Mouse (Mus musculus) MEL (cell line): ENCODE results near the gene Pabpn1l. TPM values are rescaled to one million over a fixed set of nuclear protein-coding genes. Genes with fewer than 3 reads are reported as not detected.

ENCODE experiments used
- DNase-seq: peaks from one replicate; pipeline ENCODE4 v3.0.0; 2011; ENCODE audit warnings: low read depth, low spot score
- H3K27ac ChIP-seq: 2 replicates; pipeline ENCODE4 v1.5.1; 2012; ENCODE audit warnings: low read depth, mild to moderate bottlenecking, control low read depth, low read length, moderate library complexity; ENCODE audit not compliant: control insufficient read depth
- H3K27me3 ChIP-seq, 2 experiments: fragments of 150-350 bp in 1 of 2; sonication (generic) in 1 of 2; 2 replicates each; pipeline ENCODE4 v1.6.1; 2012; ENCODE audit warnings: low read length in 2 of 2, mild to moderate bottlenecking in 2 of 2, improper control_type of control experiment in 1 of 2, moderate library complexity in 1 of 2; ENCODE audit not compliant: insufficient read depth in 2 of 2, control insufficient read depth in 1 of 2
- H3K36me3 ChIP-seq, 2 experiments: 2 replicates each; pipeline ENCODE4 v1.6.1; 2012 to 2014; ENCODE audit warnings: low read length in 2 of 2, improper control_type of control experiment in 1 of 2, inconsistent platforms in 1 of 2, mild to moderate bottlenecking in 1 of 2; ENCODE audit not compliant: insufficient read depth in 2 of 2, control insufficient read depth in 1 of 2
- H3K4me1 ChIP-seq, 2 experiments: fragments of 150-350 bp in 1 of 2; sonication (generic) in 1 of 2; 2 replicates each; pipeline ENCODE4 v1.6.1; 2012; ENCODE audit warnings: low read length in 2 of 2, improper control_type of control experiment in 1 of 2, mild to moderate bottlenecking in 1 of 2; ENCODE audit not compliant: insufficient read depth in 2 of 2, control insufficient read depth in 1 of 2
- H3K4me3 ChIP-seq, 2 experiments: fragments of 150-350 bp in 1 of 2; sonication (generic) in 1 of 2; 2 replicates each; pipeline ENCODE4 v1.5.1; 2012; ENCODE audit warnings: low read depth in 2 of 2, low read length in 2 of 2, mild to moderate bottlenecking in 2 of 2, moderate library complexity in 2 of 2, control low read depth in 1 of 2, improper control_type of control experiment in 1 of 2; ENCODE audit not compliant: control insufficient read depth in 1 of 2, insufficient read depth in 1 of 2
- H3K79me2 ChIP-seq: 2 replicates; pipeline ENCODE4 v1.6.1; 2012; ENCODE audit warnings: mild to moderate bottlenecking, low read length, moderate library complexity; ENCODE audit not compliant: control insufficient read depth, poor library complexity, insufficient read depth
- H3K9ac ChIP-seq: 2 replicates; pipeline ENCODE4 v1.6.1; 2012; ENCODE audit warnings: low read depth, mild to moderate bottlenecking, control low read depth, low read length, moderate library complexity; ENCODE audit not compliant: control insufficient read depth, poor library complexity, severe bottlenecking
- H3K9me3 ChIP-seq: fragments of 150-350 bp; sonication (generic); replicated peaks from 2 replicates; pipeline ENCODE4 v1.6.1; 2012; ENCODE audit warnings: mild to moderate bottlenecking, low read length, improper control_type of control experiment, moderate library complexity; ENCODE audit not compliant: insufficient read depth
- BHLHE40 ChIP-seq: IDR thresholded peaks from 2 replicates; pipeline ENCODE4 v1.6.1; 2012; ENCODE audit warnings: low read depth, mild to moderate bottlenecking, inconsistent platforms, low read length, improper control_type of control experiment, borderline replicate concordance
- CTCF ChIP-seq, 3 experiments: IDR thresholded peaks in 2 of 3; conservative IDR thresholded peaks in 1 of 3; 2 replicates each; pipeline ENCODE4 v1.5.1; 2011 to 2012; ENCODE audit warnings: low read length in 3 of 3, low read depth in 2 of 3, mild to moderate bottlenecking in 2 of 3, improper control_type of control experiment in 1 of 3, inconsistent platforms in 1 of 3, mixed read lengths in 1 of 3, moderate library complexity in 1 of 3; ENCODE audit not compliant: control insufficient read depth in 1 of 3, insufficient read depth in 1 of 3, poor library complexity in 1 of 3, severe bottlenecking in 1 of 3
- EP300 ChIP-seq, 2 experiments: IDR thresholded peaks; 2 replicates each; pipeline ENCODE4 v1.6.1; 2011; ENCODE audit warnings: improper control_type of control experiment in 2 of 2, low read length in 2 of 2, low read depth in 1 of 2, mild to moderate bottlenecking in 1 of 2
- ETS1 ChIP-seq: IDR thresholded peaks from 2 replicates; pipeline ENCODE4 v1.6.1; 2012; ENCODE audit warnings: low read depth, mild to moderate bottlenecking, inconsistent platforms, low read length, improper control_type of control experiment, moderate library complexity
- GATA1 ChIP-seq: IDR thresholded peaks from 2 replicates; pipeline ENCODE4 v1.6.1; 2011; ENCODE audit warnings: low read depth, low read length, improper control_type of control experiment
- MAFK ChIP-seq: IDR thresholded peaks from 2 replicates; pipeline ENCODE4 v1.6.1; 2011; ENCODE audit warnings: low read depth, mild to moderate bottlenecking, low read length, improper control_type of control experiment, borderline replicate concordance
- MAX ChIP-seq: IDR thresholded peaks from 2 replicates; pipeline ENCODE4 v1.6.1; 2011; ENCODE audit warnings: low read length, improper control_type of control experiment
- MAZ ChIP-seq: IDR thresholded peaks from 2 replicates; pipeline ENCODE4 v1.6.1; 2012; ENCODE audit warnings: low read depth, mild to moderate bottlenecking, inconsistent platforms, low read length, improper control_type of control experiment
- MEF2A ChIP-seq: IDR thresholded peaks from 2 replicates; pipeline ENCODE4 v1.6.1; 2014; ENCODE audit warnings: low read depth, mild to moderate bottlenecking, inconsistent platforms, low read length, improper control_type of control experiment; ENCODE audit not compliant: poor library complexity, insufficient replicate concordance, severe bottlenecking; ENCODE audit errors: extremely low read depth
- NELFE ChIP-seq: IDR thresholded peaks from 2 replicates; pipeline ENCODE4 v1.6.1; 2011; ENCODE audit warnings: low read depth, low read length, improper control_type of control experiment
- NRF1 ChIP-seq: IDR thresholded peaks from 2 replicates; pipeline ENCODE4 v1.6.1; 2014; ENCODE audit warnings: low read depth, mild to moderate bottlenecking, inconsistent platforms, low read length, improper control_type of control experiment, moderate library complexity; ENCODE audit not compliant: poor library complexity, insufficient read depth, severe bottlenecking
- POLR2A ChIP-seq, 2 experiments: IDR thresholded peaks; 2 replicates each; pipeline ENCODE4 v1.6.1; 2011 to 2012; ENCODE audit warnings: low read length in 2 of 2, mild to moderate bottlenecking in 2 of 2, control low read depth in 1 of 2, improper control_type of control experiment in 1 of 2, low read depth in 1 of 2, moderate library complexity in 1 of 2; ENCODE audit not compliant: control insufficient read depth in 1 of 2, insufficient read depth in 1 of 2, poor library complexity in 1 of 2
- POLR2AphosphoS2 ChIP-seq: IDR thresholded peaks from 2 replicates; pipeline ENCODE4 v1.6.1; 2011; ENCODE audit warnings: low read length, improper control_type of control experiment
- POLR2AphosphoS5 ChIP-seq: IDR thresholded peaks from 2 replicates; pipeline ENCODE4 v1.6.1; 2012; ENCODE audit warnings: low read depth, borderline replicate concordance, mild to moderate bottlenecking, inconsistent platforms, low read length, moderate library complexity, mixed read lengths
- RAD21 ChIP-seq: IDR thresholded peaks from 2 replicates; pipeline ENCODE4 v1.6.1; 2011; ENCODE audit warnings: mild to moderate bottlenecking, low read depth, low read length, improper control_type of control experiment
- SIN3A ChIP-seq: IDR thresholded peaks from 2 replicates; pipeline ENCODE4 v1.6.1; 2012; ENCODE audit warnings: low read length, improper control_type of control experiment, inconsistent platforms
- TAL1 ChIP-seq: IDR thresholded peaks from 2 replicates; pipeline ENCODE4 v1.6.1; 2012; ENCODE audit warnings: mild to moderate bottlenecking, inconsistent platforms, low read length, moderate library complexity, mixed read lengths
- TBP ChIP-seq: IDR thresholded peaks from 2 replicates; pipeline ENCODE4 v1.8.0; 2011; ENCODE audit warnings: low read depth, low read length, improper control_type of control experiment
- TCF12 ChIP-seq: IDR thresholded peaks from 2 replicates; pipeline ENCODE4 v1.6.1; 2014; ENCODE audit warnings: low read depth, mild to moderate bottlenecking, inconsistent platforms, low read length, improper control_type of control experiment, moderate library complexity
- ZNF384 ChIP-seq: IDR thresholded peaks from 2 replicates; pipeline ENCODE4 v1.6.1; 2012; ENCODE audit warnings: low read depth, mild to moderate bottlenecking, inconsistent platforms, low read length, improper control_type of control experiment
- polyA plus RNA-seq, 2 experiments: library from polyadenylated mRNA; stranded (reverse) in 1 of 2; unstranded in 1 of 2; fragments of >175 nt in 1 of 2; fragments of >200 nt in 1 of 2; gene quantifications; 2 replicates each; pipeline versions ENCODE4 v1.2.1 to v1.2.4; 2012; ENCODE audit warnings: low replicate concordance in 2 of 2, low read depth in 1 of 2; ENCODE audit not compliant: insufficient read length in 2 of 2, insufficient read depth in 1 of 2, missing spikeins in 1 of 2
- total RNA-seq: library from RNA; depleted of rRNA; stranded (reverse); fragments of 300-350 nt; gene quantifications from 2 replicates; pipeline ENCODE4 v1.2.3, GENCODE M21; 2012

The Pabpn1l gene
- total and polyA plus RNA-seq, 3 experiments, result 0.15 TPM; not detected in 2

DNA sequence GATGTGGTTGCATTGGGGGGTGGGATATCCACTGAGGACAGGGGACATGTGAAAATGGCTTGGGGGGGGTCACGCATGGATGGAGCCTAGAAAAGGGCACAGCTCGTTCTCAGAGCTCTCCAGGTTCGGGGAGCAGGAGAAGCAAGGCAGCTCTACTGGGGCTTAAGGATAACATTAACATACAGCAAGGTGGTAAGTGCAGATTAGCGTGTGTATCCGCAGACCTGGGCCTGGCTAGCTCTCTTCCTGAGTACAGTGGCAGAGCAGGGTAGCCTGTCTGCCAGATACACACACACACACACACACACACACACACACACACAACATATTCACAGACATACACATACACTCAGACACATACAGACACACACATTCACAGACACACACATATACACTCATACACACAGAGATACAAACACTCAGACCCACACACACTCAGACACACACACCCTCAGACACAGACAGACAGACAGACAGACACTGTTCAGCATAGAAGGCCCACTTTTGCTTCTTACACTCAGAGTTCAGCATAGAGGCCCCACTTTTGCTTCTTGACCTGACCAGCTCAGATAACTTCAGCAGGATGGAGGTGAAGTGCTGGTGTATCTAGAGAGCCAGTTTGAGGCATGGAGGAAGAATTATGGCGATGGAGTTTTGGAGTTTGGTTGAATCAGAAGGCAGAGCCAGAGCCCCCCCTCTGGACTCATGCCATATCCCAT, 3.7 kb downstream of the Pabpn1l start:
- Histone ChIP-seq H3K4me1 (peaks cover 8 to 12% of the 10 kb centered on the region in 2 experiments), H3K36me3 (no peaks in the 10 kb centered on the region; a peak in 1 of 4 replicates), H3K27me3 (no peaks in the 10 kb centered on the region), H3K27ac (no peak overlapping the region), H3K9ac (no peak overlapping the region), H3K9me3 (no peaks in the 10 kb centered on the region), H3K4me3 (no peak overlapping the region), H3K79me2 (no peaks in the 10 kb centered on the region)
- DNase-seq, result peak; percentile 69
- TF ChIP-seq ETS1 (no peak), CTCF (IDR thresholded peaks at IDR 0.05 in 2 of 3, conservative IDR thresholded peaks at IDR 0.05 in 1 of 3; ENCODE audit: control insufficient read depth in 1 of 3, insufficient read depth in 1 of 3, low read depth in 2 of 3, low read length in 3 of 3, poor library complexity in 1 of 3, severe bottlenecking in 1 of 3) (no peak), POLR2AphosphoS2 (no peak), EP300 (IDR thresholded peaks at IDR 0.05; ENCODE audit: low read depth in 1 of 2, low read length in 2 of 2) (peak; percentile 38 to 39; a peak in 2 of 4 replicates), TAL1 (peak; percentile 80), NRF1 (no peak), SIN3A (no peak), ZNF384 (no peak), POLR2AphosphoS5 (no peak; the same call in 1 of the 2 replicates), TCF12 (peak; percentile 61), MAFK (no peak), MAX (no peak), BHLHE40 (no peak), POLR2A (IDR thresholded peaks at IDR 0.05; ENCODE audit: control insufficient read depth in 1 of 2, insufficient read depth in 1 of 2, low read depth in 1 of 2, low read length in 2 of 2, poor library complexity in 1 of 2) (no peak), RAD21 (no peak), MEF2A (no peak), NELFE (no peak), GATA1 (peak; percentile 38; the same call in 1 of the 2 replicates), MAZ (no peak), TBP (no peak)
